Mouse (Mus musculus) midbrain, embryonic 11.5 days (tissue): ENCODE results near the gene Rcl1. TPM values are rescaled to one million over a fixed set of nuclear protein-coding genes. Genes with fewer than 3 reads are reported as not detected.
A peak's percentile ranks its signal among the peaks of the same experiment; 100 is the strongest.

Source experiments
- ATAC-seq: fragments of 200-750 bp; cut with Nextera tagmentation; 2 replicates; pipeline ENCODE4 v1.8.0; 2017; ENCODE audit warnings: moderate TSS enrichment, moderate library complexity; ENCODE audit not compliant: low FRiP score
- DNase-seq: peaks from one replicate; pipeline ENCODE4 v3.0.0; 2015; ENCODE audit warnings: low spot score; ENCODE audit errors: missing footprints
- H3K27ac ChIP-seq: fragments of 300-500 bp; sonication (generic); 2 replicates; pipeline ENCODE4 v1.5.1; 2014; ENCODE audit warnings: low read depth, low read length
- H3K27me3 ChIP-seq: fragments of 300-500 bp; sonication (generic); 2 replicates; pipeline ENCODE4 v1.6.1; 2014; ENCODE audit warnings: mild to moderate bottlenecking, low read length, moderate library complexity, mixed read lengths; ENCODE audit not compliant: control insufficient read depth, insufficient read depth
- H3K36me3 ChIP-seq: fragments of 300-500 bp; sonication (generic); 2 replicates; pipeline ENCODE4 v1.6.1; 2014; ENCODE audit warnings: mild to moderate bottlenecking, low read length, moderate library complexity, mixed read lengths; ENCODE audit not compliant: control insufficient read depth, insufficient read depth
- H3K4me1 ChIP-seq: fragments of 300-500 bp; sonication (generic); 2 replicates; pipeline ENCODE4 v1.6.1; 2014; ENCODE audit warnings: low read length; ENCODE audit not compliant: control insufficient read depth, insufficient read depth
- H3K4me2 ChIP-seq: fragments of 300-500 bp; sonication (generic); 2 replicates; pipeline ENCODE4 v1.6.1; 2014; ENCODE audit warnings: mild to moderate bottlenecking, moderate library complexity
- H3K4me3 ChIP-seq: fragments of 300-500 bp; sonication (generic); 2 replicates; pipeline ENCODE4 v1.5.1; 2014; ENCODE audit warnings: low read depth, low read length
- H3K9ac ChIP-seq: fragments of 300-500 bp; sonication (generic); 2 replicates; pipeline ENCODE4 v1.6.1; 2014; ENCODE audit warnings: low read length
- H3K9me3 ChIP-seq: fragments of 300-500 bp; sonication (generic); 2 replicates; pipeline ENCODE4 v1.6.1; 2016; ENCODE audit warnings: low read length; ENCODE audit not compliant: control insufficient read depth
- WGBS: fragments of 180-500 bp; shearing (Covaris S2); extraction: QIAGEN DNeasy Blood & Tissue Kit; methylation state at CpG from one replicate; pipeline ENCODE4 v1.1.7; 2014; 5-methylcytosine and 5-hydroxymethylcytosine counted together
- microRNA counts: library from miRNA; unstranded; fragments of <30 nt; microRNA quantifications from one replicate; lab custom pipeline; 2015
- microRNA-seq: library from miRNA; unstranded; fragments of <30 nt; microRNA quantifications from one replicate; pipeline ENCODE4, GENCODE M21; 2017
- polyA plus RNA-seq: library from polyadenylated mRNA; unstranded; fragments of >200 nt; fragmentation: Nextera tagmentation; extraction: Ambion mirVana; gene quantifications from 2 replicates; pipeline ENCODE4 v1.2.1, GENCODE M21; 2014

Gene Rcl1
- polyA plus RNA-seq, 1 experiment from 2014 or later: 52.4 TPM

- Histone ChIP-seq H3K27me3 (no peaks in the 10 kb centered on the region), H3K9me3 (no peaks in the 10 kb centered on the region), H3K9ac (no peak overlapping the region), H3K4me3 (no peak overlapping the region), H3K4me2 (no peak overlapping the region), H3K4me1 (peaks cover 4% of the 10 kb centered on the region; the same call in 1 of the 2 replicates), H3K27ac (no peak overlapping the region), H3K36me3 (no peaks in the 10 kb centered on the region)
- WGBS: 26% methylated on average over 7 of the region's 7 CpGs
- DNase-seq: peak; percentile 86
- no peak for ATAC-seq
These were observed 83.9 kb downstream of the Rcl1 start for GRCm38 (mm10) chr19:29185122-29185521.

- Histone ChIP-seq H3K27ac (no peak overlapping the region), H3K9me3 (no peaks in the 10 kb centered on the region), H3K4me3 (no peak overlapping the region), H3K27me3 (no peaks in the 10 kb centered on the region), H3K36me3 (no peaks in the 10 kb centered on the region), H3K4me1 (peaks cover 4% of the 10 kb centered on the region; the same call in 1 of the 2 replicates), H3K9ac (no peak overlapping the region), H3K4me2 (no peak overlapping the region)
- ATAC-seq: no peak
- 61% methylated on average over 9 of the region's 9 CpGs for WGBS
- DNase-seq: no peak
These were observed 84.5 kb downstream of the Rcl1 start for GRCm38 (mm10) chr19:29185552-29186232.

- no peak overlapping the region for H3K9ac ChIP-seq
- no peaks in the 10 kb centered on the region for H3K9me3 ChIP-seq
- DNase-seq (no peak), ATAC-seq (no peak)
- H3K4me3 ChIP-seq: no peak overlapping the region
- H3K36me3 ChIP-seq: no peaks in the 10 kb centered on the region
- H3K27me3 ChIP-seq: no peaks in the 10 kb centered on the region
- WGBS: 91% methylated on average over 2 of the region's 2 CpGs
- no peak overlapping the region for H3K27ac ChIP-seq
- H3K4me2 ChIP-seq: no peak overlapping the region
- peaks cover 4% of the 10 kb centered on the region; the same call in 1 of the 2 replicates for H3K4me1 ChIP-seq
These were observed 87.7 kb downstream of the Rcl1 start for GRCm38 (mm10) chr19:29188879-29189278.

MicroRNA genes within 50 kb of the gene (microRNA counts, 519-probe panel; counts per million panel counts)
- microRNA mmu-miR-101b (lab: Ali Mortazavi, UCI): 4,886 counts per million, percentile 50 among the panel's probes with 10 or more counts

Small RNAs within 50 kb of the gene (microRNA-seq; reads per million reads assigned to microRNA genes)
- gene Mir101b: 3,388 reads per million, percentile 87 among the genes with 10 or more reads in this experiment

Other genes with a start within 250 kb of the Rcl1 start
- gene Plpp6, start 137.4 kb upstream of the Rcl1 start, polyA plus RNA-seq: 7.3 and 8.8 TPM in 2 replicates
- 0.46 and 0.63 TPM in 2 replicates for gene 4430402I18Rik, start 133.6 kb upstream of the Rcl1 start, polyA plus RNA-seq
- gene Cdc37l1, start 111.0 kb upstream of the Rcl1 start, polyA plus RNA-seq: 45.5 and 52.9 TPM in 2 replicates
- gene Ak3, start 53.4 kb upstream of the Rcl1 start, polyA plus RNA-seq: 96.7 and 97.2 TPM in 2 replicates
- gene Jak2, start 150.5 kb downstream of the Rcl1 start, polyA plus RNA-seq: 12.8 and 13.4 TPM in 2 replicates
- 6.3 and 8.0 TPM in 2 replicates for gene Insl6, start 224.0 kb downstream of the Rcl1 start, polyA plus RNA-seq
- 0.77 and 0.82 TPM in 2 replicates for gene Rln1, start 233.3 kb downstream of the Rcl1 start, polyA plus RNA-seq